Mouse (Mus musculus) T-helper 2 cell (primary cell): ENCODE data around the gene Dazap1.

Source experiments
- in situ Hi-C: fragments of 300-600 bp; cut with MboI, MseI; formaldehyde crosslinking; loops from one replicate; pipeline ENCODE4 v1.15.1; 2025; ENCODE audit warnings: high pct_unique_total_duplicates

Dazap1 gene

GRCm38 (mm10) chr10:80248971-80249640 is 12.2 kb upstream of the Dazap1 start, which contains the start of gene Ndufs7:
Ndufs7 (plus strand) TSS chr10:80249121.
- in situ Hi-C loops, result loop anchor here (5.0 kb wide), 1 partner anchor 72 kb away; the partner anchor contains the start of gene Efna2

GRCm38 (mm10) chr10:80250059-80250458 is 11.2 kb upstream of the Dazap1 start:
- in situ Hi-C loops, result no loop called here

DNA sequence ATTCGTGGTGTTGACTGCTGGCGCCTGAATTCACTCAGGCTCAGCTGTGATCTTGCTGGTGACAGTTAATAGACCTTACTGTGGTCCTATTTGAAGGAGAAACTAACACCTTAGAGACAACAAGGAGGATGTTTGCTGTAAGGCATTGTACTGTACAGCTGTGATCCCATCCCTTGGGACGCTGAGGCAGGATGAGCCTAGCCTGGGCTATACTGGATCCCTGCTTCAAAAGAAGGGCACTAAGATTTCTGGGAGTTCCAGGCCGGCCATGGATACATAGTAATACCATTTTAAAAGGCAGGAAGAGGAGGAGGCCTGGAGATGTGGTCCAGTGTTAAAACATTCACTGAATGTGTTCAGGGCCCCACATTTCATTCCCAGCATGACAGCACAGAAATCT is 10.7 kb upstream of the Dazap1 start:
- in situ Hi-C loops, result no loop called here

GRCm38 (mm10) chr10:80252011-80252410 is 9.3 kb upstream of the Dazap1 start:
- in situ Hi-C loops, result no loop called here

GRCm38 (mm10) chr10:80252493-80253274 is 8.6 kb upstream of the Dazap1 start:
- in situ Hi-C loops, result no loop called here

DNA sequence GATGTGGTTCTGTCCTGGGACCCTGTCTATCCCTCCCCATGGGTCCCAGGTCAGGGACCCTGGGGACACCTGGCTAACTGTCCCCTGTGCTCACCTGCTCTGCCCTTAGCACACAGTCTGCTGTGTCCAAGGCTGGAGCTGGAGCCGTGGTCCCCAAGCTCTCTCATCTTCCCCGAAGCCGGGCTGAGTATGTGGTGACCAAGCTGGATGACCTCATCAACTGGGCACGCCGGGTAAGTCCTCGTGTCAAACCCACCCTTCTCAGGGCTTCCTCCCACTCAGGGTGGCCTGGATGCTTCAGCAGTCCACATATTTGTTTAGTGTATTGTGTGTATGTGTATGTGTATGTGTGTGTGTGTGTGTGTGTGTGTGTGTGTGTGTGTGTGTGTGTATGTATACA is 7.7 kb upstream of the Dazap1 start:
- in situ Hi-C loops, result no loop called here

DNA sequence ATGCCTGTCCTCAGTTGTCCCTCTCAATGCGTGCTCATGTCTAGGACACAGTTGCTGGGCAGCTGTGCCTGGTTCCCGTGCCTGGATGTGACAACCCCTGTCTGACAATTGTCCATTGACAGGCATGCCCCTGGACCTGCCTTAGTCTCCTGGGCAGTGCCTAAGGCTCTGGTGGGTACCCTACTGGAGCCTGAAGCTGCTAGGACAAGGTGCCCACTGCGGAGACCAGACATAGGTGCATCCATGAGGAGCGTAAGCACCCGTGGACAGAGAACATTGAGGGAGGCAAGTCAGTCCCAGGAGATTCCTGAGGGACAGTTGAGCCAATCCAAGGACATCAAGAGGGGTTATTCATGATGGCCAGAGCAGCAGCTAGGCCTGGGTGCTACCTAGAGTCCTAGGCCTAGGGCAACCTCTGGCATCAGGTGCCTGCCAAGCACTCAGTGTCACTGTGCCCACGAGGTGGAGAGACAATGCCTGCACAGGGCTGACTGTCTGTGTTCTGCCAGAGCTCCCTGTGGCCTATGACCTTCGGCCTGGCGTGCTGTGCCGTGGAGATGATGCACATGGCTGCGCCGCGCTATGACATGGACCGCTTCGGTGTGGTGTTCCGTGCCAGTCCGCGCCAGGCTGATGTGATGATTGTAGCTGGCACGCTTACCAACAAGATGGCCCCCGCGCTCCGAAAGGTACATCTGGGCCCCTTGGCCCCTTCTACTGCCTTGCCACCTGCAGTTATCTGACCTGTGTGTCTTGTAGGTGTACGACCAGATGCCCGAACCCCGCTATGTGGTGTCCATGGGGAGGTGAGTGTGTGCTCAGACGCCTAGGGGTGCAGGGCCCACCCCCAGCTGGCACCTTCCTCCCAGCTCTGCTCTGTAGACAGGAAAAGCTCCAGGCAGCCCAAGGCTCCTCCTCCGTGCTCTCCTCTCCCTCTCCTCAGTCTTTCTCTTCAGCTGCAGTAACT is 6.7 kb upstream of the Dazap1 start:
- in situ Hi-C loops, result no loop called here

- in situ Hi-C loops, result no loop called here
Observed at GRCm38 (mm10) chr10:80255881-80256535, 5.3 kb upstream of the Dazap1 start.

DNA sequence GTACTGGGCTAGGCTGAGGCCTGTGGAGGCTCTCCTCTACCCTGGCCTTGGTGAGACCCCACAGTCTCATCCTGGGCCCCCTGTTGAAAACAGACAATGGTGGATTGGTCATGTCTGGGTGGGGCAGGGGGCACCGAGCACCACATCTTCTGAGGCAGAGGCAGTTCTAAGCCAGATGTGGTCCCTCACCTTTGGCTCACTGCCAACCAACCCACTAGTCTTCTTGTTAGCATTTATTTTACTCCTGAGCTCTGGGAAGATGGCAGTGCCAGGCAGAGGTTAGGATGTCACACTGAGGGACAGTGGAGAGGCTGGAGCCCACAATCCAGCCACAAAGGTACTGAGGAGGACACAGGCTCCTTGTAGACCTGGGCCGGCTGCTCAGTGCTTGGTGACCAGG is 3.4 kb upstream of the Dazap1 start:
- in situ Hi-C loops, result no loop called here

GRCm38 (mm10) chr10:80258752-80259462 is 2.4 kb upstream of the Dazap1 start:
- in situ Hi-C loops, result no loop called here

GRCm38 (mm10) chr10:80259463-80259805 is 1.9 kb upstream of the Dazap1 start:
- in situ Hi-C loops, result no loop called here

- in situ Hi-C loops, result no loop called here
Observed at GRCm38 (mm10) chr10:80259861-80260641, 1.2 kb upstream of the Dazap1 start.

GRCm38 (mm10) chr10:80261585-80261968 is 291 bp downstream of the Dazap1 start:
- in situ Hi-C loops, result no loop called here

- in situ Hi-C loops, result no loop called here
Observed at GRCm38 (mm10) chr10:80262169-80262568, 883 bp downstream of the Dazap1 start.

GRCm38 (mm10) chr10:80262776-80263365 is 1.6 kb downstream of the Dazap1 start:
- in situ Hi-C loops, result no loop called here

DNA sequence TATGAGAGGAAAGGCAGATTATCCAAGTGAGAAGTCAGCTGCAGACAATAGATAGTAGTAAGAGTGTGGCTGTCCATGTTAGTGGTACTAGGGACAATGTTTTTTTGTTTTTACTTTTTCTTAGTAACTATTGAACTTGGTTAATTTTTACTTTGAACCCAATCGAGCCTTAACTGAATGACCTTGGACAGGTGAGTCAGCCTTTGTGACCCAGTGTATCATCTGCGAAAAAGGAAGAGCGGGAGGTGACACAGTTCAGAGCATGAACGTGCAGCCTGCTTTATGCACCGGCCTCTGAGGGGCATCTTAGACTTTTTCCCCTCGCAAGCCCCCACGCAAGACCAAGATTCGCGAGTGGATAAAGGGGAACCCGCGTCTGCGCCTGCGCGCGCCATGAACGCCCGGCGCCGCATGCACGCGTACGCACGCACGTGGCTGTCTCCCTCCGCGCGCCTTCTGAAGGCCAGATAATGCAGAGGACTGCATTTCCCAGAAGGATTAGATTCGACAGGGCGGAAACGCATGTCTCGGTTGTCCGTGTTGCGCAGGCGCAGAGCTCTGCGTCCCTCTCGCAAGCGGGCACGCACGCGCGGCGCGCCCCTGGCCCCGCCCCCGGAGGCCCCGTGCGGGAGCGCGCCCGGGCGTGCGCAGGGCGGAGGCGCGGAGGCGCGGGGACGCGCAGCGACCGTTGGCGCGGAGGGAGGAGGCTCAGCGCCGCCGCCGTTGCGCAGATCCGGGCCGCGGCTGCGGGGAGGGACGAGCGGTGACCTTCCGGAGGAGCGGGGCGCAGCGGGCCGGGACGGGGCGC is 3.3 kb downstream of the Dazap1 start:
- in situ Hi-C loops, result no loop called here

DNA sequence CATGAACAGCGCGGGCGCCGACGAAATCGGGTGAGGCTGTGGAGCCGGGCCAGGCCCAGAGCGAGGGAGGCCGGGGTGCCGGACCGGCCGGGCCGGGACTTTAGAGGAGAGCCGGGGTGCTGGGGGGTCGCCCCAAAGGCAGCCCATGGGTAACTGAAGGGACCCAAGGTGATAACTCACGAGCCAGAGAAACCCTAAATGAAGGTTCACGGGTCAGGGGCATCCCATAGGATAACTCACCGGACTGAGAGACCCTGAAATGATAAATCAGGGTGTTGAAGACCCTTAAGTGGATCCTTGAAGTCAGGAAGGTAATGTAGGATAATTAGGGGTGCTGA is 3.8 kb downstream of the Dazap1 start:
- in situ Hi-C loops, result no loop called here

- in situ Hi-C loops, result no loop called here
Observed at GRCm38 (mm10) chr10:80270099-80270498, 8.8 kb downstream of the Dazap1 start.

GRCm38 (mm10) chr10:80270734-80271181 is 9.5 kb downstream of the Dazap1 start:
- in situ Hi-C loops, result no loop called here
